Mouse (Mus musculus) heart, embryonic 15.5 days (tissue): ENCODE data around the gene Cbx2. TPM values are rescaled to one million over a fixed set of nuclear protein-coding genes. Genes with fewer than 3 reads are reported as not detected.

Experiments
- ATAC-seq: fragments of 200-750 bp; cut with Nextera tagmentation; replicated peaks from 2 replicates; pipeline ENCODE4 v1.8.0; 2017; ENCODE audit warnings: low read depth, moderate TSS enrichment; ENCODE audit not compliant: insufficient number of reproducible peaks, insufficient read depth, low FRiP score
- H3K27ac ChIP-seq: fragments of 300-500 bp; sonication (generic); 2 replicates; pipeline ENCODE4 v1.5.1; 2015; ENCODE audit warnings: mild to moderate bottlenecking, inconsistent platforms
- H3K27me3 ChIP-seq: fragments of 300-500 bp; sonication (generic); 2 replicates; pipeline ENCODE4 v1.6.1; 2015; ENCODE audit warnings: inconsistent platforms
- H3K36me3 ChIP-seq: fragments of 300-500 bp; sonication (generic); 2 replicates; pipeline ENCODE4 v1.6.1; 2015; ENCODE audit warnings: mild to moderate bottlenecking, inconsistent platforms
- H3K4me1 ChIP-seq: fragments of 300-500 bp; sonication (generic); replicated peaks from 2 replicates; pipeline ENCODE4 v1.6.1; 2015; ENCODE audit warnings: inconsistent platforms
- H3K4me2 ChIP-seq: fragments of 300-500 bp; sonication (generic); 2 replicates; pipeline ENCODE4 v1.6.1; 2015; ENCODE audit warnings: inconsistent platforms, mild to moderate bottlenecking, moderate library complexity
- H3K4me3 ChIP-seq: fragments of 300-500 bp; sonication (generic); 2 replicates; pipeline ENCODE4 v1.5.1; 2015; ENCODE audit warnings: mild to moderate bottlenecking, inconsistent platforms
- H3K9ac ChIP-seq: fragments of 300-500 bp; sonication (generic); 2 replicates; pipeline ENCODE4 v1.6.1; 2015; ENCODE audit warnings: mild to moderate bottlenecking, inconsistent platforms
- H3K9me3 ChIP-seq: fragments of 300-500 bp; sonication (generic); replicated peaks from 2 replicates; pipeline ENCODE4 v1.6.1; 2016; ENCODE audit warnings: inconsistent platforms
- WGBS: fragments of 180-500 bp; shearing (Covaris S2); methylation state at CpG from one replicate; pipeline ENCODE4 v1.1.7; 2015; ENCODE audit warnings: mixed read lengths; 5-methylcytosine and 5-hydroxymethylcytosine counted together
- polyA plus RNA-seq: library from polyadenylated mRNA; unstranded; fragments of >200 nt; fragmentation: Nextera tagmentation; extraction: Ambion mirVana; gene quantifications from 2 replicates; pipeline ENCODE4 v1.2.1, GENCODE M21; 2015

Cbx2 gene
- polyA plus RNA-seq, 1 experiment from 2014 or later = 11.6 TPM

DNA sequence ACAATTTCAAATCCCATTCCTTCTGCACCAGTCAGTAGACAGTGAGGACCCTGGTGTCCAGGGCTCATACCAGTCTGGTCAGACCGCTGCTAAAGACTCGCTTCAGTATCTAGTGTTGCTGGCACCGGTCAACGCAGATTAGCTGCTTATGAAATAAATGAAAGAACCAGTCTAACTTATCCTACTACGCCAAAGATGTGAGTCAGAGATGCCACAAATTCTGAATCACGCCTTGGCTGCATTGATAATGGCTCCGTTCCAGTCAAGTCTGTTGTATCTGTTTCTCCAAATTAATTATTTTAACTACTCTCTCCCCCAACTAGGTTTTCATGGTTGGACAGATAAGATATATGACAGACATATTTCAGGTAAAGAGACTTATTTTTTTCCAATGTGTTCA, 1.6 kb upstream of the Cbx2 start:
- Histone ChIP-seq H3K4me3 (no peak overlapping the region), H3K4me2 (no peak overlapping the region), H3K27me3 (peaks cover 25% of the 10 kb centered on the region), H3K9me3 (no peaks in the 10 kb centered on the region), H3K36me3 (no peaks in the 10 kb centered on the region), H3K4me1 (peaks cover 28% of the 10 kb centered on the region), H3K27ac (no peak overlapping the region), H3K9ac (no peak overlapping the region)
- 85% methylated on average over 7 of the region's 7 CpGs for WGBS
- ATAC-seq = no peak

DNA sequence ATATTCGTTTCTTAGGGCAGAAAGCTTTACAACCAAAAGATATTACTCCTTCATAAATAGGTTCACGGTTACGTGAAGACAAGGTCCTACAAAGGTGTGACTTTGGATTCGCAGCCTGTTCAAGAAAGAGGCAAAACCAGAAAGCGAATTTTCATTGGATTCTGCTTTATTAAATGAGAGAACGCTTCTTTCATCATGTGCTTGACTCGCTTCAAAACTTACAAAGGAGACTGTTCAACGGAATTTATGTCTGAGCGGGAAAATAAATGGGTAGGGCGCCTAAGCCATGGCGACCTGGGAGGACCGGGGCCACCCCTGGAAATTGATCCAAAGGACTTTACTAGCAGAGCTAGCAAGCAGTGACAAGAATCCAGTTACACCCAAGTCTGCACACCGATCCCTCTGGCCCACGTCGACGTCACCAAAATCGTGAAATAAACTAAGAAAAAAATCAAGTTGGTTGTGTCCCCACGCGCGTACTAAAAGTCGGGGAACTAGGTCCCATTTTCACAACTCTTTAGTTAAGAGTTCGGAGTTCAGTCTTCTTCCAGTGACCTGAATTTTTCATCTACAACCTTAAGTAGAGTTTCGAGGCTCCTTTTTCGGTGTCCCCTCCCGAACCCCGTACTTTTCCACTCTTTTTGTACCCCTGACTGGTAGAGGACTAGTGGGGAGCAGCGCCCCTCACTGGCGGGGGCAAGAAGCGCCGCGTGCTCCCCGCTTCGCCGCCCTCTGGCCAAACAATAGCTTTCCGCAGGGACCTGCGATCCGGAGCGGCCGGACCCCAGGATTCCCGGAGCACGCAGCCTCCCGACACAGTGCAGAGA, 481 bp upstream of the Cbx2 start:
- Histone ChIP-seq H3K27ac (peak overlapping the region; percentile 83), H3K9me3 (no peaks in the 10 kb centered on the region), H3K36me3 (peaks cover 8% of the 10 kb centered on the region; the same call in 1 of the 2 replicates), H3K9ac (peak overlapping the region; percentile 83), H3K4me3 (peak overlapping the region; percentile 89), H3K4me2 (peak overlapping the region; percentile 91), H3K27me3 (peaks cover 25% of the 10 kb centered on the region), H3K4me1 (peaks cover 33% of the 10 kb centered on the region)
- ATAC-seq = no peak
- WGBS = 6% methylated on average over 42 of the region's 42 CpGs

DNA sequence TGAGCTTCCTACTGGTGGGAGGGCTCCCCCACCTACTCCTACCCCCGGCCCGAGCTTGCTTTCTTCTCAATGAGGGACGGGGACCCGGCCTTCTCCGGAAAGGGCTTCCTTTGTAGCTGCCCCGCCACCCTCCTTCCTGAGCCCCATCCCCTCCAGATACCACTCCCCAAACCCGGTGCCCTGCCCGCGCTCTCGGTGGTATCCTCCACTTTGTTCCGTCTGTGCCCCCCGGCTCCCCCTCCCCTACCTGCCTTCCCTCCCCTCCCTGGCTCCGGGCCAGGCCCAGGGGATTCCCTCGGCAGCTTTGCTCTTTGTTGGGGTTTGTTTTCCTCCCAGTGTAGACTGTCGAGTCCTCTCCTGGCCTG, 836 bp downstream of the Cbx2 start:
- H3K9me3 ChIP-seq = no peaks in the 10 kb centered on the region
- H3K27me3 ChIP-seq = peaks cover 25% of the 10 kb centered on the region
- peak overlapping the region; percentile 91 for H3K4me2 ChIP-seq
- 0% methylated on average over 15 of the region's 15 CpGs for WGBS
- peak overlapping the region; percentile 83 for H3K9ac ChIP-seq
- no peak for ATAC-seq
- peak overlapping the region; percentile 89 for H3K4me3 ChIP-seq
- H3K4me1 ChIP-seq = peaks cover 33% of the 10 kb centered on the region
- peaks cover 21% of the 10 kb centered on the region for H3K36me3 ChIP-seq
- H3K27ac ChIP-seq = peak overlapping the region; percentile 83

DNA sequence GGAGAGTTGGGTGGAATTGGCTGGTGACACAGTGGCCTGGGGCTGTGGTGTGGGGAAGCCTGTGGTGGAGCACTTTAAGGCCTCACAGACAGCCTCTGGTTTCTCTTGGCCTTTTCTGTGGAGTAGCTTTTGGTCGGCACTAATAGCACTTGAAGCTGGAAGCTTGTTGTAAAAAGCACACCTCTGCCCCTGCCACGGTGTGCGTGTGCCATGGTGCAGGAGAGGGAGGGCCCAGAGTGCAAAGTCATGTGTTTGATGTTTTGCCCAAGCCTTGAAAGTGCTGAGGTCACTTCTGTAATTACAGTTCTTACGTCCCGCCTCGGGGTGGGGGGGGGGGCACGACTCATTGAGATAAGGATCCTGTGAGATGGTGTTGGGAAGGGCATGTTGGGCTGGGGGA, 1.5 kb downstream of the Cbx2 start:
- peaks cover 25% of the 10 kb centered on the region for H3K27me3 ChIP-seq
- H3K4me2 ChIP-seq = peak overlapping the region; percentile 91
- H3K36me3 ChIP-seq = peaks cover 27% of the 10 kb centered on the region
- 14% methylated on average over 7 of the region's 7 CpGs for WGBS
- peak overlapping the region; percentile 83 for H3K9ac ChIP-seq
- no peak for ATAC-seq
- H3K27ac ChIP-seq = peak overlapping the region; percentile 83
- peaks cover 33% of the 10 kb centered on the region for H3K4me1 ChIP-seq
- peak overlapping the region; percentile 89 for H3K4me3 ChIP-seq
- no peaks in the 10 kb centered on the region for H3K9me3 ChIP-seq

DNA sequence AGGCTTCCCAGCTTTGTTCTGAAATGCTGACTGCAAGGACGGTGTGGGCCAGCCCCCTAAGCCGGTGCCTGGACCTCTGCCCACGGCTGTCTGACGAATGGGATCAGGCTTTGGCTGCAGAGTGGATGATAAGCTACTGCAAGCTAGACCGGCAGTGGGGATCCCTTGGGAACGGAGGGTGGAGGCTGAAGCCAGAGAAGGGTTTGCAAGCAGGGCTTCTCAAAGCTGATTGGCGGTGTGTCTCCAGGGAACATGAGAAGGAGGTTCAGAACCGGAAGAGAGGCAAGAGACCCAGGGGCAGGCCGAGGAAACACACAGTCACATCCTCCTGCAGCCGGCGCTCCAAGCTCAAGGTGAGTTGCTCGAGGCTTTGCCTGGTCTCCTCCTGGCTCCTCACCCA, 3.4 kb downstream of the Cbx2 start:
- Histone ChIP-seq H3K9ac (peak overlapping the region; percentile 2; the same call in 1 of the 2 replicates), H3K4me2 (peak overlapping the region; percentile 24), H3K9me3 (no peaks in the 10 kb centered on the region), H3K4me1 (peaks cover 33% of the 10 kb centered on the region), H3K27ac (no peak overlapping the region; the same call in 1 of the 2 replicates), H3K4me3 (no peak overlapping the region), H3K27me3 (peaks cover 12% of the 10 kb centered on the region), H3K36me3 (peaks cover 39% of the 10 kb centered on the region)
- WGBS = 30% methylated on average over 12 of the region's 12 CpGs
- no peak for ATAC-seq

DNA sequence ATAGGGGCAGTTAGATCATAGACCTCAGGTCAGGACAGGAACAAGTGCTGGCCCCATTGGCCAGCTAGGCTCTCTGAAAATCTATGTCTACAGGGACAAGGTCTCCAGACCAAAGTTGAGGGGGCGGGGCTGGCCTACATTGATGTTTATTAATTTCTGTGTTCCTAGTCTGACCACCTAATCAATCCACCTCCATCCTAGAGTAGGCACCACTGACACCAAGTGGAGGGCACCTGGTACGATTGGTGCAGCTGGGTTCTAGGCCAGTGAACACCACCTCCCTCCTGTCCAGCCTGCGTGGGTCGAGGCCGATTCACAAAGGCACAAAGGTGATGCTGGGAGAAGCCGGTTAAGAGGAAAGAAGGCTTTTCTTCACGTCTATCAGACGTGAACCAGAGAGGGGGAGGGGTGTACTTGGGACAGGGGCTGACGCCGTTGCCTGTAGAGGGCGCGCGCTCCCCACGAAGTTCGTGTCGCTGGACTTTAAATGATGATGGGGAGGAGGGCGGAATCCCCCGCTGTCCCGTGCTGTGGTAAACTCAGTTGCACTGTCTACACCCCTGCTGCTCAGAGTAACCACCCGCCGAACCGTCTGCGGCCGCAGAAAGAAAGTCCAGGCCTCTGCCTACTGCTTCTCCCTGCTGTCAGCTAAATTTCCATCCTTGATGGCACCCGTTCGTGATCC, 11.3 kb downstream of the Cbx2 start:
- Histone ChIP-seq H3K4me1 (peaks cover 38% of the 10 kb centered on the region), H3K36me3 (peaks cover 21% of the 10 kb centered on the region), H3K4me2 (peak overlapping the region; percentile 57), H3K27me3 (peaks cover 57% of the 10 kb centered on the region), H3K27ac (no peak overlapping the region), H3K9ac (no peak overlapping the region), H3K9me3 (no peaks in the 10 kb centered on the region), H3K4me3 (peak overlapping the region; percentile 29)
- ATAC-seq = no peak; the same call in 1 of the 2 replicates
- WGBS = 2% methylated on average over 26 of the region's 26 CpGs

DNA sequence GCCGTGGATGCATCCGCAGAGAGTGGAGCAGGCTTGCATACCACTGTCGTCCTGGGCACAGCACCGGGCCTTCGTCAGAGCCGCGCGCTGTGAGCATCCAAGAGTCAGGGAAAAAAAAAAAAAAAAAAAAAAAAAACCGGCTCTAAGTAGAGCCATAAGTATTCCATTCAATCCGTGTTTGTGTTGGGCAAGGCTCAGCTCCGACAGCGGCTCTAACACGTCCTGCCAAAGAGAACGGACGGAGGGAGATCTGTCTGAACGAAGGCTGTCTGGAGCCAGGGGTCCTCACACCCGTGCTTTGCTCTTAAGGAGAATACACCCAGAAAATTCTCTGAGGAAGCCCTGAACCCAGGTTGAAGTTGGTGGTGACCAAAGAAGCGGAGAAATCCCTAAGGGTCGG, 11.9 kb downstream of the Cbx2 start:
- Histone ChIP-seq H3K36me3 (peaks cover 15% of the 10 kb centered on the region), H3K27me3 (peaks cover 59% of the 10 kb centered on the region), H3K9me3 (no peaks in the 10 kb centered on the region), H3K9ac (no peak overlapping the region), H3K4me1 (peaks cover 44% of the 10 kb centered on the region), H3K4me2 (peak overlapping the region; percentile 57), H3K27ac (no peak overlapping the region), H3K4me3 (peak overlapping the region; percentile 29)
- WGBS = 3% methylated on average over 19 of the region's 19 CpGs
- no peak for ATAC-seq

DNA sequence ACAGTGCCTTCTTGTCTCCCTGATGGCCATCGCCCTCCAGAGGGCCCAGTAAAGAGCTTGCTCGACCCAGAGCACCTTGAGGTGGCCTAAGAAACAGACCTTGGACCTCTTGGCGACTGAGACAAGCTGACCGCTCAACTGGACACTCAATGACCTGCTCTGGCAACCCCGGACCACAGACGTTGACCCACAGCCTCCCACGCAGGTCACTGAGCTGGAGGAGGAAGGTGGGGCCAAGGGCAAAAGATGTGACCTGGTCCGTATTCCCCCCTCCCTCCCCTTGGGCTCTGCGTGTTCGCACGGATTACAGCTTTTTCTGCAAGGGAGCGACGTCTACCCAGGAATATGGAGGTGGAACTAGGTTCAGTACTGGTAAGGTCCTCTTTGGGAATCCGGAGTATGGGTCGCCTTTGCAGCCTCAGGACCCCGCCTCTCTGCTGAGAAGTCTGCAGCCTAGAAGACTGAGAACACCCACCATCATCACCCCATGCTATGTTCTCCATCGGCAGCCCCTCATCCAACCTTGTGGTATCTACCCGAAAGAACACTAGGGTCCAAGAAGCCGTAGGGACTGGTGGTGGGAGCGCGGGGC, 12.4 kb downstream of the Cbx2 start:
- Histone ChIP-seq H3K9me3 (no peaks in the 10 kb centered on the region), H3K4me3 (0 out of 2 replicates have a peak overlapping the region, but pooled peaks have one; percentile 29), H3K4me1 (peaks cover 50% of the 10 kb centered on the region)

DNA sequence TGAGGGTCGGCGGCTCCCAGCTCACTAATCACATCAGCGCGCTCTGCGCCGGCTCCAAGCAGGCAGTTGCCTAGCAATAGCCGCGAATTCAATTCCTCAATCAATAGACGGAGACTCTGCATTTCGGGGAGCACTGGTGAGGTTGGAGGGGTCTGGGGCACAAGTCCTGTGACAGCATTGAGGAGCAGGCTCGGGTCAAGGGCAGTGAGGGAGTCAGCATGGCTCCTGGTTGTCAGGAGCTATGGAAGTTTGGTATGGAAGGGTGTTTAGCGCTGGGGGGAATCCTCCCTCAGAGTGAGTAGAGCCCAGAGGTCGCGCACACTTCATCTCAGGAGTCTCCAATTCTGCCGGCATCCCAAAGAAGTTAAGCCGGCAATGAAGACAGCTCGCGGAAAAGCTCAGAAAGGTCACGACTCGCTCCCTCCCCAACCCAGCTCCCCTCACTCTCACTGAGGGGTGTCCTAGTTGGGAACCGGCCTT, 13.0 kb downstream of the Cbx2 start:
- H3K27ac ChIP-seq = no peak overlapping the region
- peaks cover 59% of the 10 kb centered on the region for H3K27me3 ChIP-seq
- H3K36me3 ChIP-seq = peaks cover 9% of the 10 kb centered on the region
- peaks cover 52% of the 10 kb centered on the region for H3K4me1 ChIP-seq
- H3K9me3 ChIP-seq = no peaks in the 10 kb centered on the region
- 0 out of 2 replicates have a peak overlapping the region, but pooled peaks have one; percentile 8 for H3K4me2 ChIP-seq
- no peak for ATAC-seq
- H3K9ac ChIP-seq = no peak overlapping the region
- 0 out of 2 replicates have a peak overlapping the region, but pooled peaks have one; percentile 13 for H3K4me3 ChIP-seq
- WGBS = 7% methylated on average over 21 of the region's 21 CpGs

More for the DNA sequence above, 12.4 kb downstream of the Cbx2 start:
- Histone ChIP-seq H3K9ac (no peak overlapping the region), H3K36me3 (peaks cover 10% of the 10 kb centered on the region), H3K27me3 (peaks cover 59% of the 10 kb centered on the region), H3K4me2 (no peak overlapping the region), H3K27ac (no peak overlapping the region)
- WGBS = 4% methylated on average over 21 of the region's 21 CpGs
- no peak for ATAC-seq

DNA sequence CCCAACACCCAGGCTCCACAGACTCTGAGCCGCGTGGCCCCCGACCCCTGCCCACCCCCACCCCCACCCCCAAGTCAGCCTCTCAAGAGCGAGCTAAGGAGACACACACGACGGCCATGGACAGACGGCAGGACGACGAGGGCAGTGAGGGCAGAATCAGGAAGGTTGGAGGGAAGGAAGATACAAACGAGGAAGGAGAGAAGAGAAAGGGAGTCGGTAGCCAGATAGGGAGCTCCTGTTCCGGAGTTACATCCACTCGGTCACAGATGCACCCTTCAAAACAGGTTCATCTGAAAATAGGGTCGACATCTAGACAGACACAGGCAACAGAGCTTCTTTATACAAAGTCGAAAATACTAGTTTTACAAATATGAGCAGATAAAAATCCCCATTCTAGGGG, 13.7 kb downstream of the Cbx2 start:
- ATAC-seq = no peak
- Histone ChIP-seq H3K4me3 (peak overlapping the region; percentile 62), H3K4me2 (peak overlapping the region; percentile 97), H3K4me1 (peaks cover 55% of the 10 kb centered on the region), H3K9ac (no peak overlapping the region), H3K27me3 (peaks cover 62% of the 10 kb centered on the region), H3K36me3 (peaks cover 8% of the 10 kb centered on the region), H3K27ac (no peak overlapping the region), H3K9me3 (no peaks in the 10 kb centered on the region)
- WGBS = 11% methylated on average over 15 of the region's 15 CpGs
